Mouse (Mus musculus) MEL (cell line): ENCODE measurements around the gene Fastkd5. TPM values are rescaled to one million over a fixed set of nuclear protein-coding genes. Genes with fewer than 3 reads are reported as not detected.

Source experiments
- DNase-seq: peaks from one replicate; pipeline ENCODE4 v3.0.0; 2011; ENCODE audit warnings: low read depth, low spot score
- H3K27ac ChIP-seq: 2 replicates; pipeline ENCODE4 v1.5.1; 2012; ENCODE audit warnings: low read depth, mild to moderate bottlenecking, control low read depth, low read length, moderate library complexity; ENCODE audit not compliant: control insufficient read depth
- H3K27me3 ChIP-seq, 2 experiments: fragments of 150-350 bp in 1 of 2; sonication (generic) in 1 of 2; 2 replicates each; pipeline ENCODE4 v1.6.1; 2012; ENCODE audit warnings: low read length in 2 of 2, mild to moderate bottlenecking in 2 of 2, improper control_type of control experiment in 1 of 2, moderate library complexity in 1 of 2; ENCODE audit not compliant: insufficient read depth in 2 of 2, control insufficient read depth in 1 of 2
- H3K36me3 ChIP-seq, 2 experiments: 2 replicates each; pipeline ENCODE4 v1.6.1; 2012 to 2014; ENCODE audit warnings: low read length in 2 of 2, improper control_type of control experiment in 1 of 2, inconsistent platforms in 1 of 2, mild to moderate bottlenecking in 1 of 2; ENCODE audit not compliant: insufficient read depth in 2 of 2, control insufficient read depth in 1 of 2
- H3K4me1 ChIP-seq, 2 experiments: fragments of 150-350 bp in 1 of 2; sonication (generic) in 1 of 2; 2 replicates each; pipeline ENCODE4 v1.6.1; 2012; ENCODE audit warnings: low read length in 2 of 2, improper control_type of control experiment in 1 of 2, mild to moderate bottlenecking in 1 of 2; ENCODE audit not compliant: insufficient read depth in 2 of 2, control insufficient read depth in 1 of 2
- H3K4me3 ChIP-seq, 2 experiments: fragments of 150-350 bp in 1 of 2; sonication (generic) in 1 of 2; 2 replicates each; pipeline ENCODE4 v1.5.1; 2012; ENCODE audit warnings: low read depth in 2 of 2, low read length in 2 of 2, mild to moderate bottlenecking in 2 of 2, moderate library complexity in 2 of 2, control low read depth in 1 of 2, improper control_type of control experiment in 1 of 2; ENCODE audit not compliant: control insufficient read depth in 1 of 2, insufficient read depth in 1 of 2
- H3K79me2 ChIP-seq: 2 replicates; pipeline ENCODE4 v1.6.1; 2012; ENCODE audit warnings: mild to moderate bottlenecking, low read length, moderate library complexity; ENCODE audit not compliant: control insufficient read depth, poor library complexity, insufficient read depth
- H3K9ac ChIP-seq: 2 replicates; pipeline ENCODE4 v1.6.1; 2012; ENCODE audit warnings: low read depth, mild to moderate bottlenecking, control low read depth, low read length, moderate library complexity; ENCODE audit not compliant: control insufficient read depth, poor library complexity, severe bottlenecking
- H3K9me3 ChIP-seq: fragments of 150-350 bp; sonication (generic); replicated peaks from 2 replicates; pipeline ENCODE4 v1.6.1; 2012; ENCODE audit warnings: mild to moderate bottlenecking, low read length, improper control_type of control experiment, moderate library complexity; ENCODE audit not compliant: insufficient read depth
- BHLHE40 ChIP-seq: IDR thresholded peaks from 2 replicates; pipeline ENCODE4 v1.6.1; 2012; ENCODE audit warnings: low read depth, mild to moderate bottlenecking, inconsistent platforms, low read length, improper control_type of control experiment, borderline replicate concordance
- CHD2 ChIP-seq: IDR thresholded peaks from 2 replicates; pipeline ENCODE4 v1.6.1; 2011; ENCODE audit warnings: low read length, improper control_type of control experiment
- E2F4 ChIP-seq: IDR thresholded peaks from 2 replicates; pipeline ENCODE4 v1.6.1; 2011; ENCODE audit warnings: low read depth, low read length, improper control_type of control experiment, borderline replicate concordance
- ELF1 ChIP-seq: IDR thresholded peaks from 2 replicates; pipeline ENCODE4 v1.6.1; 2014; ENCODE audit warnings: low read depth, mild to moderate bottlenecking, inconsistent platforms, low read length, improper control_type of control experiment, moderate library complexity
- ETS1 ChIP-seq: IDR thresholded peaks from 2 replicates; pipeline ENCODE4 v1.6.1; 2012; ENCODE audit warnings: low read depth, mild to moderate bottlenecking, inconsistent platforms, low read length, improper control_type of control experiment, moderate library complexity
- GABPA ChIP-seq: IDR thresholded peaks from 2 replicates; pipeline ENCODE4 v1.6.1; 2012; ENCODE audit warnings: low read depth, mild to moderate bottlenecking, inconsistent platforms, low read length, improper control_type of control experiment, moderate library complexity
- HCFC1 ChIP-seq: IDR thresholded peaks from 2 replicates; pipeline ENCODE4 v1.6.1; 2012; ENCODE audit warnings: low read depth, mild to moderate bottlenecking, inconsistent platforms, low read length, improper control_type of control experiment, moderate library complexity
- JUND ChIP-seq: IDR thresholded peaks from 2 replicates; pipeline ENCODE4 v1.6.1; 2011; ENCODE audit warnings: low read depth, mild to moderate bottlenecking, improper control_type of control experiment, low read length
- MAZ ChIP-seq: IDR thresholded peaks from 2 replicates; pipeline ENCODE4 v1.6.1; 2012; ENCODE audit warnings: low read depth, mild to moderate bottlenecking, inconsistent platforms, low read length, improper control_type of control experiment
- MEF2A ChIP-seq: IDR thresholded peaks from 2 replicates; pipeline ENCODE4 v1.6.1; 2014; ENCODE audit warnings: low read depth, mild to moderate bottlenecking, inconsistent platforms, low read length, improper control_type of control experiment; ENCODE audit not compliant: poor library complexity, insufficient replicate concordance, severe bottlenecking; ENCODE audit errors: extremely low read depth
- MXI1 ChIP-seq: IDR thresholded peaks from 2 replicates; pipeline ENCODE4 v1.6.1; 2011; ENCODE audit warnings: mild to moderate bottlenecking, low read depth, low read length, improper control_type of control experiment
- MYB ChIP-seq: IDR thresholded peaks from 2 replicates; pipeline ENCODE4 v1.6.1; 2011; ENCODE audit warnings: mild to moderate bottlenecking, low read depth, low read length, improper control_type of control experiment
- MYC ChIP-seq: IDR thresholded peaks from 2 replicates; pipeline ENCODE4 v1.6.1; 2011; ENCODE audit warnings: low read depth, mild to moderate bottlenecking, low read length, improper control_type of control experiment, moderate library complexity
- NELFE ChIP-seq: IDR thresholded peaks from 2 replicates; pipeline ENCODE4 v1.6.1; 2011; ENCODE audit warnings: low read depth, low read length, improper control_type of control experiment
- POLR2A ChIP-seq, 2 experiments: IDR thresholded peaks; 2 replicates each; pipeline ENCODE4 v1.6.1; 2011 to 2012; ENCODE audit warnings: low read length in 2 of 2, mild to moderate bottlenecking in 2 of 2, control low read depth in 1 of 2, improper control_type of control experiment in 1 of 2, low read depth in 1 of 2, moderate library complexity in 1 of 2; ENCODE audit not compliant: control insufficient read depth in 1 of 2, insufficient read depth in 1 of 2, poor library complexity in 1 of 2
- POLR2AphosphoS2 ChIP-seq: IDR thresholded peaks from 2 replicates; pipeline ENCODE4 v1.6.1; 2011; ENCODE audit warnings: low read length, improper control_type of control experiment
- SIN3A ChIP-seq: IDR thresholded peaks from 2 replicates; pipeline ENCODE4 v1.6.1; 2012; ENCODE audit warnings: low read length, improper control_type of control experiment, inconsistent platforms
- TAL1 ChIP-seq: IDR thresholded peaks from 2 replicates; pipeline ENCODE4 v1.6.1; 2012; ENCODE audit warnings: mild to moderate bottlenecking, inconsistent platforms, low read length, moderate library complexity, mixed read lengths
- TBP ChIP-seq: IDR thresholded peaks from 2 replicates; pipeline ENCODE4 v1.8.0; 2011; ENCODE audit warnings: low read depth, low read length, improper control_type of control experiment
- USF2 ChIP-seq, 2 experiments: IDR thresholded peaks; 2 replicates each; pipeline ENCODE4 v1.6.1; 2011 to 2012; ENCODE audit warnings: improper control_type of control experiment in 2 of 2, low read length in 2 of 2, borderline replicate concordance in 1 of 2, inconsistent platforms in 1 of 2, low read depth in 1 of 2, mild to moderate bottlenecking in 1 of 2; ENCODE audit not compliant: insufficient read depth in 1 of 2
- ZC3H11A ChIP-seq: IDR thresholded peaks from 2 replicates; pipeline ENCODE4 v1.6.1; 2012; ENCODE audit warnings: low read depth, mild to moderate bottlenecking, inconsistent platforms, low read length, improper control_type of control experiment
- ZKSCAN1 ChIP-seq: IDR thresholded peaks from 2 replicates; pipeline ENCODE4 v1.6.1; 2012; ENCODE audit warnings: low read depth, mild to moderate bottlenecking, inconsistent platforms, low read length, improper control_type of control experiment, moderate library complexity
- ZNF384 ChIP-seq: IDR thresholded peaks from 2 replicates; pipeline ENCODE4 v1.6.1; 2012; ENCODE audit warnings: low read depth, mild to moderate bottlenecking, inconsistent platforms, low read length, improper control_type of control experiment
- polyA plus RNA-seq, 2 experiments: library from polyadenylated mRNA; stranded (reverse) in 1 of 2; unstranded in 1 of 2; fragments of >175 nt in 1 of 2; fragments of >200 nt in 1 of 2; gene quantifications; 2 replicates each; pipeline versions ENCODE4 v1.2.1 to v1.2.4; 2012; ENCODE audit warnings: low replicate concordance in 2 of 2, low read depth in 1 of 2; ENCODE audit not compliant: insufficient read length in 2 of 2, insufficient read depth in 1 of 2, missing spikeins in 1 of 2
- total RNA-seq: library from RNA; depleted of rRNA; stranded (reverse); fragments of 300-350 nt; gene quantifications from 2 replicates; pipeline ENCODE4 v1.2.3, GENCODE M21; 2012

The Fastkd5 gene
- total and polyA plus RNA-seq, 3 experiments: 11.7 to 15.3 TPM; not detected in 1

DNA sequence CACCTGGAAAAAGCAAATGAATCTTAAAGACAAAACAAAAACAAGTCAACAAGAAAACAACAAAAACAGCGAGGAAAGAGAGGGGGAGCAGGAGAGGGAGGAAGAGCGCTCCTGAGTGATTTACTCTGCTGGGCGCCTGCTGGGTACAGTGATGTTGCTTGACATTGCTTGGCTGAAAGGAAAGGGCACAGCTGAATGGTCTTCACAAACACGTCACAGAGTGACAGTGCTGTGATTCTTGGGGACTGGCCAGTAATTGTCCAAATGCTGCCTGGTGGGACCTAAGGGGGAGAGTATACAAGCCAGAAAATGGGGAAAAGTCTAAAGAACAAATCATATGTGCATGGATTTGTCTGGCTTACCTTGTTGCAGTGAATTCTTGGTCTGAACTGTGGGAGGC is 27.6 kb downstream of the Fastkd5 start:
- no peaks in the 10 kb centered on the region for H3K79me2 ChIP-seq
- peaks cover 2 to 12% of the 10 kb centered on the region in 2 experiments for H3K36me3 ChIP-seq
- DNase-seq: no peak
- no peaks in the 10 kb centered on the region for H3K9me3 ChIP-seq
- no peaks in the 10 kb centered on the region for H3K27me3 ChIP-seq
- H3K4me3 ChIP-seq: no peak overlapping the region
- H3K4me1 ChIP-seq: peaks cover 5 to 15% of the 10 kb centered on the region in 2 experiments
- no peak overlapping the region for H3K9ac ChIP-seq
- TF ChIP-seq ZC3H11A: no peak
- TF ChIP-seq BHLHE40: no peak
- no peak for TF ChIP-seq MYB
- no peak for TF ChIP-seq E2F4
- TF ChIP-seq HCFC1: no peak
- no peak for TF ChIP-seq MAZ
- TF ChIP-seq MXI1: no peak
- no peak for TF ChIP-seq ZKSCAN1
- TF ChIP-seq NELFE: no peak
- no peak for TF ChIP-seq CHD2
- no peak overlapping the region for H3K27ac ChIP-seq

DNA sequence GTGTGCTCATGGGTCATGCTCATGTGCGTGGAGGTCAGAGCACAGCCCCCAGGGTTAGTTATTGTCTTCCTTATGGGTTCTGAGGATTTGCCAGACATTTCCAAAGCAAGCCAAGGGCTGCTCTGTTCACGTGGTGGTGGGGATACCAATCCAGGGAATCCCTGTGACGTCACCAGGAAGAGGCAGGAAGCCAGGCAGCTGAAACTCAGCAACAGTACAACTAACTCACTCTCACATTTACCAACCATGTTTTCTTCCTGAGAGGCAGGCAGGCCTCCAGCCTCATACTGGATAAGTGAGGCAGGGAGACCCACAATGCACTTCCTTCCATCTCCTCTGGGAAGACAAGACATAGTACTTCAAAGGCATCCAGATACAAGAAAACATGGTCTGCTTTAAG is 31.4 kb downstream of the Fastkd5 start:
- no peak overlapping the region for H3K4me3 ChIP-seq
- H3K27ac ChIP-seq: peak overlapping the region; percentile 18; the same call in 1 of the 2 replicates
- H3K9ac ChIP-seq: no peak overlapping the region
- no peak for DNase-seq
- TF ChIP-seq ELF1 (no peak), GABPA (no peak), POLR2A (IDR thresholded peaks at IDR 0.05; ENCODE audit: control insufficient read depth in 1 of 2, insufficient read depth in 1 of 2, low read depth in 1 of 2, low read length in 2 of 2, poor library complexity in 1 of 2) (no peak), MYC (no peak), USF2 (IDR thresholded peaks at IDR 0.05; ENCODE audit: borderline replicate concordance in 1 of 2, insufficient read depth in 1 of 2, low read depth in 1 of 2, low read length in 2 of 2) (no peak), ZKSCAN1 (no peak), HCFC1 (no peak), SIN3A (no peak), ZNF384 (no peak), ETS1 (no peak), JUND (no peak), E2F4 (no peak), TBP (no peak), TAL1 (no peak), POLR2AphosphoS2 (no peak), NELFE (no peak), MEF2A (no peak)
- peaks cover 27 to 34% of the 10 kb centered on the region in 2 experiments for H3K4me1 ChIP-seq
- peaks cover 0 to 36% of the 10 kb centered on the region in 2 experiments for H3K36me3 ChIP-seq
- H3K79me2 ChIP-seq: no peaks in the 10 kb centered on the region
- H3K9me3 ChIP-seq: no peaks in the 10 kb centered on the region
- H3K27me3 ChIP-seq: no peaks in the 10 kb centered on the region
